Mouse (Mus musculus): ENCODE measurements around the gene Msl1. TPM values are rescaled to one million over a fixed set of nuclear protein-coding genes. Genes with fewer than 3 reads are reported as not detected.

Msl1 gene
- 22.9 and 24.1 TPM in 2 replicates for polyA plus RNA-seq (2016; fragmentation: Nextera tagmentation; extraction: Ambion mirVana)

- WGBS, result under 1% methylated on average over 68 of the region's 89 CpGs
- H3K9me3 ChIP-seq, result no peaks in the 10 kb centered on the region
- peak within 1 kb of the TSS; percentile 100 for H3K4me3 ChIP-seq
- H3K27ac ChIP-seq, result peak within 1 kb of the TSS; percentile 100
- H3K4me1 ChIP-seq, result peaks cover 55% of the 10 kb centered on the region
- H3K27me3 ChIP-seq (ENCODE audit: poor library complexity, severe bottlenecking), result no peaks in the 10 kb centered on the region
- peaks cover 30% of the 10 kb centered on the region for H3K36me3 ChIP-seq (replicated peaks)
- DNase-seq (ENCODE audit: extremely low spot score, low spot score), result peak; percentile 90
Measured at GRCm38 (mm10) chr11:98795015-98795713, at the start of gene Msl1. Gene Msl1, plus strand, starts transcription at chr11:98795516.

- H3K4me3 ChIP-seq, result peak overlapping the region; percentile 36; the same call in 1 of the 2 replicates
- H3K4me1 ChIP-seq, result peaks cover 100% of the 10 kb centered on the region
- peaks cover 7% of the 10 kb centered on the region; the same call in 1 of the 2 replicates for H3K27me3 ChIP-seq (ENCODE audit: poor library complexity, severe bottlenecking)
- peak overlapping the region; percentile 85 for H3K27ac ChIP-seq
- 54% methylated on average over 12 of the region's 12 CpGs for WGBS
- DNase-seq (ENCODE audit: extremely low spot score, low spot score), result no peak
- no peaks in the 10 kb centered on the region for H3K36me3 ChIP-seq (replicated peaks)
- H3K9me3 ChIP-seq, result no peaks in the 10 kb centered on the region
Measured at GRCm38 (mm10) chr11:98745932-98746853, 49.1 kb upstream of the Msl1 start.

- Histone ChIP-seq H3K27ac (peak overlapping the region; percentile 85), H3K27me3 (ENCODE audit: poor library complexity, severe bottlenecking) (peaks cover 7% of the 10 kb centered on the region; the same call in 1 of the 2 replicates), H3K4me3 (peak overlapping the region; percentile 36), H3K36me3 (replicated peaks) (no peaks in the 10 kb centered on the region), H3K4me1 (peaks cover 98% of the 10 kb centered on the region), H3K9me3 (no peaks in the 10 kb centered on the region)
- peak; percentile 63 for DNase-seq (ENCODE audit: extremely low spot score, low spot score)
- 12% methylated on average over 19 of the region's 19 CpGs for WGBS
Measured at GRCm38 (mm10) chr11:98746855-98747693, 48.2 kb upstream of the Msl1 start.

- Histone ChIP-seq H3K36me3 (replicated peaks) (no peaks in the 10 kb centered on the region), H3K4me1 (peaks cover 96% of the 10 kb centered on the region), H3K4me3 (peak overlapping the region; percentile 36), H3K27ac (peak overlapping the region; percentile 85), H3K9me3 (no peaks in the 10 kb centered on the region), H3K27me3 (ENCODE audit: poor library complexity, severe bottlenecking) (peaks cover 7% of the 10 kb centered on the region; the same call in 1 of the 2 replicates)
- DNase-seq (ENCODE audit: extremely low spot score, low spot score), result no peak
- 34% methylated on average over 6 of the region's 6 CpGs for WGBS
Measured at GRCm38 (mm10) chr11:98747804-98748505, 47.4 kb upstream of the Msl1 start.

- Histone ChIP-seq H3K27ac (peak overlapping the region; percentile 85), H3K27me3 (ENCODE audit: poor library complexity, severe bottlenecking) (peaks cover 7% of the 10 kb centered on the region; the same call in 1 of the 2 replicates), H3K36me3 (replicated peaks) (peaks cover 7% of the 10 kb centered on the region), H3K4me3 (peak overlapping the region; percentile 36), H3K4me1 (peaks cover 92% of the 10 kb centered on the region), H3K9me3 (no peaks in the 10 kb centered on the region)
- WGBS, result 29% methylated on average over 15 of the region's 15 CpGs
- no peak for DNase-seq (ENCODE audit: extremely low spot score, low spot score)
Measured at GRCm38 (mm10) chr11:98748506-98749416, 46.6 kb upstream of the Msl1 start.

GRCm38 (mm10) chr11:98749716-98750115 lies 45.6 kb upstream of the Msl1 start:
- 52% methylated on average over 5 of the region's 5 CpGs for WGBS
- Histone ChIP-seq H3K4me1 (peaks cover 92% of the 10 kb centered on the region), H3K4me3 (peak overlapping the region; percentile 36), H3K27me3 (ENCODE audit: poor library complexity, severe bottlenecking) (peaks cover 7% of the 10 kb centered on the region; the same call in 1 of the 2 replicates), H3K27ac (peak overlapping the region; percentile 85), H3K9me3 (no peaks in the 10 kb centered on the region), H3K36me3 (replicated peaks) (peaks cover 13% of the 10 kb centered on the region)
- DNase-seq (ENCODE audit: extremely low spot score, low spot score), result no peak

GRCm38 (mm10) chr11:98750351-98751201 lies 44.7 kb upstream of the Msl1 start:
- Histone ChIP-seq H3K4me3 (peak overlapping the region; percentile 25; the same call in 1 of the 2 replicates), H3K9me3 (no peaks in the 10 kb centered on the region), H3K27ac (peak overlapping the region; percentile 85), H3K27me3 (ENCODE audit: poor library complexity, severe bottlenecking) (peaks cover 7% of the 10 kb centered on the region; the same call in 1 of the 2 replicates), H3K4me1 (peaks cover 87% of the 10 kb centered on the region), H3K36me3 (replicated peaks) (peaks cover 13% of the 10 kb centered on the region)
- WGBS, result 48% methylated on average over 17 of the region's 17 CpGs
- DNase-seq (ENCODE audit: extremely low spot score, low spot score), result no peak

GRCm38 (mm10) chr11:98751221-98751782 lies 44.0 kb upstream of the Msl1 start:
- H3K4me1 ChIP-seq, result peaks cover 80% of the 10 kb centered on the region
- no peaks in the 10 kb centered on the region for H3K9me3 ChIP-seq
- H3K27me3 ChIP-seq (ENCODE audit: poor library complexity, severe bottlenecking), result peaks cover 7% of the 10 kb centered on the region; the same call in 1 of the 2 replicates
- DNase-seq (ENCODE audit: extremely low spot score, low spot score), result no peak
- peaks cover 13% of the 10 kb centered on the region for H3K36me3 ChIP-seq (replicated peaks)
- peak overlapping the region; percentile 25; the same call in 1 of the 2 replicates for H3K4me3 ChIP-seq
- 45% methylated on average over 6 of the region's 6 CpGs for WGBS
- H3K27ac ChIP-seq, result peak overlapping the region; percentile 85

- Histone ChIP-seq H3K9me3 (no peaks in the 10 kb centered on the region), H3K36me3 (replicated peaks) (peaks cover 15% of the 10 kb centered on the region), H3K4me1 (peaks cover 67% of the 10 kb centered on the region), H3K27ac (peak overlapping the region; percentile 20), H3K27me3 (ENCODE audit: poor library complexity, severe bottlenecking) (peaks cover 7% of the 10 kb centered on the region; the same call in 1 of the 2 replicates), H3K4me3 (no peak overlapping the region)
- WGBS, result 86% methylated on average over 10 of the region's 10 CpGs
- no peak for DNase-seq (ENCODE audit: extremely low spot score, low spot score)
Measured at GRCm38 (mm10) chr11:98752562-98753140, 42.7 kb upstream of the Msl1 start.

- no peaks in the 10 kb centered on the region for H3K9me3 ChIP-seq
- 92% methylated on average over 5 of the region's 5 CpGs for WGBS
- H3K4me3 ChIP-seq, result no peak overlapping the region
- peaks cover 18% of the 10 kb centered on the region for H3K36me3 ChIP-seq (replicated peaks)
- peaks cover 60% of the 10 kb centered on the region for H3K4me1 ChIP-seq
- no peak for DNase-seq (ENCODE audit: extremely low spot score, low spot score)
- H3K27ac ChIP-seq, result peak overlapping the region; percentile 35; the same call in 1 of the 2 replicates
- peaks cover 7% of the 10 kb centered on the region; the same call in 1 of the 2 replicates for H3K27me3 ChIP-seq (ENCODE audit: poor library complexity, severe bottlenecking)
Measured at GRCm38 (mm10) chr11:98753264-98753663, 42.1 kb upstream of the Msl1 start.
